Mouse (Mus musculus): Measurements from ENCODE around the gene Csnk1g2. TPM values are rescaled to one million over a fixed set of nuclear protein-coding genes. Genes with fewer than 3 reads are reported as not detected.

Gene Csnk1g2
- polyA plus RNA-seq, 1 experiment from 2014 or later: 164 TPM

GRCm38 (mm10) chr10:80687850-80688249, 65.2 kb downstream of the Csnk1g2 start:
- DNase-seq (ENCODE audit: low read depth, low spot score): no peak
- TF ChIP-seq CTCF (IDR thresholded peaks at IDR 0.05): no peak
- ChIA-PET CTCF (interaction anchor here (0.8 to 1.8 kb wide), 11 partner anchors 9 to 126 kb away, joined by 3 to 15 read pairs (median 6); partner anchors contain the start of genes Btbd2, Mknk2 and Rexo1), POLR2A (interaction anchor here (1.1 kb wide), 1 partner anchor 110 kb away, joined by 3 read pairs; no protein-coding TSS in a partner anchor)
- no peak for ATAC-seq
- in situ Hi-C loops (cut with MboI; ENCODE audit: low pct_unique_long_range_greater_than_20kb): loop anchor here (5.0 to 25.0 kb wide), 2 partner anchors 111 to 251 kb away; partner anchors contain the start of genes Klf16 and Tcf3
- no peaks in the 10 kb centered on the region for H3K27me3 ChIP-seq

Other genes with a start within 250 kb of the Csnk1g2 start
- gene Mex3d, start 235.2 kb upstream of the Csnk1g2 start, polyA plus RNA-seq (2021): 30.6 TPM
- gene Mbd3, start 223.3 kb upstream of the Csnk1g2 start, polyA plus RNA-seq (2021): 181 TPM
- 535 TPM for gene Uqcr11, start 216.0 kb upstream of the Csnk1g2 start, polyA plus RNA-seq (2021)
- gene Tcf3, start 189.2 kb upstream of the Csnk1g2 start, polyA plus RNA-seq (2021): 96.9 TPM
- gene Onecut3, start 128.0 kb upstream of the Csnk1g2 start, polyA plus RNA-seq (2021): not detected
- gene Atp8b3, start 83.7 kb upstream of the Csnk1g2 start, polyA plus RNA-seq (2021): 0.24 TPM
- 32.2 TPM for gene Rexo1, start 61.3 kb upstream of the Csnk1g2 start, polyA plus RNA-seq (2021)
- 18.7 TPM for gene Klf16, start 45.5 kb upstream of the Csnk1g2 start, polyA plus RNA-seq (2021)
- gene Abhd17a, start 32.5 kb upstream of the Csnk1g2 start, polyA plus RNA-seq (2021): 74.3 TPM
- gene Scamp4, start 20.0 kb upstream of the Csnk1g2 start, polyA plus RNA-seq (2021): 76.6 TPM
- gene Adat3, start 20.0 kb upstream of the Csnk1g2 start, polyA plus RNA-seq (2021): 4.7 TPM
- 1.7 TPM for gene Gm49322, start 16.8 kb upstream of the Csnk1g2 start, polyA plus RNA-seq (2021)
- gene Btbd2, start 34.2 kb downstream of the Csnk1g2 start, polyA plus RNA-seq (2021): 70.4 TPM
- 124 TPM for gene Mknk2, start 55.3 kb downstream of the Csnk1g2 start, polyA plus RNA-seq (2021)
- gene Mob3a, start 79.1 kb downstream of the Csnk1g2 start, polyA plus RNA-seq (2021): 15.9 TPM
- 12.0 TPM for gene Izumo4, start 79.3 kb downstream of the Csnk1g2 start, polyA plus RNA-seq (2021)
- 103 TPM for gene Ap3d1, start 119.4 kb downstream of the Csnk1g2 start, polyA plus RNA-seq (2021)
- 24.0 TPM for gene Dot1l, start 132.4 kb downstream of the Csnk1g2 start, polyA plus RNA-seq (2021)
- gene Sf3a2, start 175.4 kb downstream of the Csnk1g2 start, polyA plus RNA-seq (2021): 66.7 TPM
- 77.0 TPM for gene Plekhj1, start 175.8 kb downstream of the Csnk1g2 start, polyA plus RNA-seq (2021)
- 0.47 TPM for gene Amh, start 182.4 kb downstream of the Csnk1g2 start, polyA plus RNA-seq (2021)
- gene Jsrp1, start 190.7 kb downstream of the Csnk1g2 start, polyA plus RNA-seq (2021): not detected
- 618 TPM for gene Oaz1, start 203.8 kb downstream of the Csnk1g2 start, polyA plus RNA-seq (2021)
- gene Lingo3, start 221.2 kb downstream of the Csnk1g2 start, polyA plus RNA-seq (2021): 0.10 TPM
- gene Lsm7, start 232.4 kb downstream of the Csnk1g2 start, polyA plus RNA-seq (2021): 77.8 TPM
- gene Sppl2b, start 232.4 kb downstream of the Csnk1g2 start, polyA plus RNA-seq (2021): 36.8 TPM
- 0.04 TPM for gene Tmprss9, start 249.0 kb downstream of the Csnk1g2 start, polyA plus RNA-seq (2021)

Data from Patski (cell line).